Mouse (Mus musculus) frontal cortex, adult (tissue): ENCODE measurements around the gene Exoc3l.

Experiments
- ATAC-seq: cut with Nextera tagmentation; 2 replicates; pipeline ENCODE4 v1.9.2; 2017; ENCODE audit warnings: mild to moderate bottlenecking, moderate library complexity, mixed read lengths; ENCODE audit not compliant: low TSS enrichment

Gene Exoc3l

GRCm38 (mm10) chr8:105268342-105269074, 27.4 kb downstream of the Exoc3l start:
- ATAC-seq, result peak; percentile 68

DNA sequence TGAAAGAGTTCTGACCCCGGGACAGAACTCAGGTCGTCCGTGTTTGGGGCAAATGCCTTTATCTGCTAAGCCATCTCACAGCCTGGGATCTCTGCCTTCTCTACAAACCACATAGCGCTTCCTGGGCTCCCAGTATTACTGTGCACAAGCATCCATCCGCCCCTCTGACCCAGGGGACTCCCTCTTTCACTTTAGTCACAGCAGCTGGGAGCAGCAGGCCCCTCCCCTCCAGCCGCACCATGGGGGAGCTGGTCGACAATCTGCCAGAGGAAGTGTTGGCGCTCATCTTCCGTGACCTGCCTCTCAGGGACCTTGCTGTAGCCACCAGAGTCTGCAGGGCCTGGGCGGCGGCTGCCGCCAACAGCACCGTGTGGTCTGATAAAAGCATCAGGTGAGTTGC, 29.1 kb downstream of the Exoc3l start:
- ATAC-seq, result no peak

DNA sequence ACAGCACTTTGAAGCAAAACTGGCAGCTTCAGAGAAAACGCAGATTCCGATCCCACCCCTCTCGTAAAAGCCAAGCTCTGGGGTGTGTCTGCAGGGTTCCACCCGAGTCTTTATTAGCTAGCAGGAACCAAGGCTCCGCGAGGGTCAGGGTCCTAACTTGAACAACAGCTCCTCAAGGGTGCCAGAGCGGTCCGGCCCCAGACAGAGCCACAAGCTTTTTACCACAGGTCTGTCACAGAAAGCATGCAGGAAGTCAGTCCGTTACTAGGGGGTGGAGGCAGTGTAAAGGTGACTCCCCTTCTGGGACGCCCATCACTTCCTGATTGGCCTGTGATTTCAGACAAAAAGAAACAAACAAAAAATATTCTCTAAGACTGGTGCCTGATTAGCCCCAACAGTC, 30.8 kb downstream of the Exoc3l start:
- no peak for ATAC-seq

DNA sequence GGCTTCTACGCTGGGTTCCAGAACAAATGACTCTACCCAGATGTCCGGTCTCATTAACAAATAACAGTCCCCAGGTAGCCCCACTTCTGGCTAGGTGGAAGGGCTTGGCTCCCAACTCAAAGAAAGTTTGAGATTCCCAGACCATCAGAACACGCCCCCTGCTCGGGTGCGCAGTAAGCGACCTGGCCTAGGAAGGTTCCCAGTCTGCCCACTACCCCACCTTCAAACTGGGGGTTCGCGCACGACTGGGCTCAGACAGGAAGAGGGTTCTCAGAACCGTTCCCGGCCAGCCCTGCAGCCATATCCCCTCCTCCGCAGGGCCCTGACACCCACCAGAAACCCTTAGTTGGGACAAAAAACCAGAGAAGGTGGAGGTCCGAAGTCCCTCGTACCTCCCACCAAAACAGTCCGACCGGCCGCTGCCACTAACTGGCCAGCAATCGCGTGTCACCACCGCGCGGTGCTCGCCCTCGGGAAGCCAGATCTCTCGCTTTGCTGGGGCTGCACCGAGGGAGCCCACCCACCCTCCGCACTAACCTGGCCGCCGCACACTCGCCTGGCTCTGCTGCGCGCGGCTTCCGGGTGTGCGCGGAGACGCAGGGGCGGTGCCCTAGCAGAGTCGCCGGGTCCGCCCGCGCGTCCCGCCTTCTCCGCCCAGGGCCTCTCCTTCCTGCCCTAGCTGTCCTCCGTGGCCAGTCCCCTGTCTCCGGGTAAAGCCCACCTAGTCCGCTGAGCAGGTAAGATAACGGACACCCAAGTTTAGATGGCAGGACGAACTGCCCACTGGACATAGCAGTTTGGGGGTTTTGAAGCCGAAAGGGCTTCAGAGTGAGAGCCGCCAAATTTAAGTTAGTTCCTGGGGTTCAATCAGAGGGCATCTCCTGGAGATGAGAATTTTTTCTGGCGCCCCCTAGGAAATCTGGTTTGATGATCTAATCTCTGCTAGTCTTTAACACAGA, 31.6 kb downstream of the Exoc3l start, which contains the start of the genes Tradd and Fbxl8:
Gene Tradd (minus strand): TSS at position 586 of the 959 bp plus-strand sequence.
Gene Fbxl8 (plus strand): TSS at position 625 of the 959 bp plus-strand sequence.
- peak; percentile 18; the same call in 1 of the 2 replicates for ATAC-seq

DNA sequence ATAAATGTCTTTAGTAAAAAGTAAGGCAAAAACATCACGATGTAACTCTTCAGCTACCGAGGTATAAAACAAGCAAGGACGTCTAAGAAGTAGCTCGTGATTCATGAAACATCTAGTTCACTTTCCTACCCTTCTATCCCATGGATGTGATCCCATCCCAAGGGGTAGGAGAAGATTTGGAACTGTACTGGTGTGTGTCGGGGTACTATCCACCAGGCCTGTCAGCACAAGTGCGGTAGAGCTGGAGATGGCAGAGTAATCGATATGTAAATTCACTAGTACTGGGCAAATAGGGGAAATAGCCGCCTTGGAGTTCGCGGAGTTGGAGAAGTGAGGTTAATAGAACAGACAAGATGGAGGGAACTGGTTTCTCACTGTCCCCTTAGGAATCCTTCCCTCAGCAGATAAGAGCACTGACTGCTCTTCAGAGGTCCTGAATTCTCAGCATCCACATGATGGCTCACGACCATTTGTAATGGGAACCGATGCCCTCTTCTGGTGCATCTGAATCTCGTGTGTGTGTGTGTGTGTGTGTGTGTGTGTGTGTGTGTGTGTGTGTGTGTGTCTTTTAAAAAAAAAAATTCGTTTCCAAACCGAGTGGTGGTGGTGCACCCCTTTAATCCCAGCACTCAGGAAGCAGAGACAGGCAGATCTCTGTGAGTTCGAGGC, 32.5 kb downstream of the Exoc3l start:
- no peak for ATAC-seq

- no peak for ATAC-seq
These were observed 34.4 kb downstream of the Exoc3l start for GRCm38 (mm10) chr8:105261326-105261980.

DNA sequence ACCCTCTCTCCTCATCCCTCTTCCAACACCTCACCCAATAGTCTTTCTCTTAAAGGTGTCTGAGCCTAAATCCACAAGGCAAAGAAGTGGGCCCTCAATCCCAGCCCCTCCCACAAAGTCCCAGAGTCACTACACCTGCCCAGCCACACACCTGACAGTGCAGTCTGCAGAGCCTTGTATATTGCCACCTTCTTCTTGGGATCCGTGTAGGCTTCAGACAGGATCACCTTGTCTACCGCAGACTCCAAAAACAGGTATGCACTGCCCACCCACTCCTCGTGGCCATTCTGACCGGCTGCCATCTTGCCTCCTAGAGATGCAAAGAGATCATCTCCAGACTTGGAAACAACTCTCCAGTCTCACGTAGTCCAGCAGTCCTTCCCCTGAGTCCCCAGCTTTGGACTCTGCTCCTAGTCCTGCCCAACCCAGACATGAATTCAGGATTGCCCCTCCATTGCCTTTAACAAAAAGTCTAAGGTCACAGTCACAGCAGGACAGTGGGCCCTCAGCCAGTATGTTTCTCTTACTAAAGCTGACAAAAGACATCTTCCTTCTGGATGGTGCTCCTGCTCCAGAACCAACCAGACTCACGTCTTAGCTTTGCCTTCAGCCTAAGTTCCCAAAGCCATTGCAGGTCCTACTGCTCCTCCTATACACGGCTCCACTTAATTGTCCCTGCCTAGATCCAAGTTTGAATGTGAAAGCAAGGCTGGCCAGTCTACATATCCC, 35.4 kb downstream of the Exoc3l start:
- ATAC-seq, result no peak

GRCm38 (mm10) chr8:105259721-105260320, 36.1 kb downstream of the Exoc3l start:
- peak; percentile 48 for ATAC-seq

GRCm38 (mm10) chr8:105258911-105259720, 36.8 kb downstream of the Exoc3l start:
- peak; percentile 39 for ATAC-seq

GRCm38 (mm10) chr8:105257318-105258114, 38.4 kb downstream of the Exoc3l start:
- ATAC-seq, result no peak

- peak; percentile 7; the same call in 1 of the 2 replicates for ATAC-seq
These were observed 40.9 kb downstream of the Exoc3l start, which contains the start of gene B3gnt9 for GRCm38 (mm10) chr8:105254966-105255350. Gene B3gnt9 (minus strand): TSS chr8:105255153.

GRCm38 (mm10) chr8:105254152-105254965, 41.5 kb downstream of the Exoc3l start:
- ATAC-seq, result peak; percentile 81

DNA sequence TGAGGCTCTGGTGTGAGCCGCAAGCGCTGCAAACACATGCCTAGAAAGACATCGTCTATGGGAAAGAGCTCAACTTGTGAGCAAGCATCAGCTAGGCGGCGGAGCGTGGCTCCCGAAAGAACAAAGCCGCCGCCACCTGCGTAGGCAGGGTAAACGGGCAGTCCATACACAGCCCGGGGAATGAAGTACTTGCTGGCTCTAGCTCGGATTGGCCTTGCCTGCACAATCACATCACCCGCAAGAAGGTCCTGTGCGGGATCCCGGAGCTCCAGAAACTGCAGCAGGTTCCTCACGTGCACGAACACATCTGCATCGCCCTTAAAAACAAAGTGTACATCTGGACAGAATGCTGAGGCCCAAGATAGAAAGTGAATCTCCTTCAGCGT, 42.1 kb downstream of the Exoc3l start:
- peak; percentile 25 for ATAC-seq

GRCm38 (mm10) chr8:105252680-105253537, 43.0 kb downstream of the Exoc3l start:
- ATAC-seq, result no peak

- no peak for ATAC-seq
These were observed 43.9 kb downstream of the Exoc3l start for GRCm38 (mm10) chr8:105251954-105252353.

DNA sequence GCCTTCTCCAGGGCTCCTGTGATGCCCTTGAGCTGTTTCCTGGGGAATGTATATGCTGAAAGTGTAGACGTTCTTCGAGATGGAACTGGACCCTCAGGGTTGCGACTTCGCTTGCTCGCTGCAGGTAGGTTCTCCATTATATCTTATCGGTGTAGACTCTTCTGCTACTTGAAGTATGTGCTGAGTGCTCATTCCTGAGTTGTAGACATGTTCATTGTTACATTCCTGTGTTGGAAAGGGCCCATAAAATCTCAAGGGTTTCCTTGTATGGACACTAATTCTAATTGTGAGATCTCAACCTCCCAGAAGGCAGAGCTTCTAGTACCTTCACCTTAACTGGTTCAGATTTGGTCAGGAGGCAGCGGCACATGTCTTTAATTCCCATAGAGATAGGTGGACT, 54.9 kb downstream of the Exoc3l start:
- ATAC-seq, result no peak
